Mouse (Mus musculus) fat pad, adult 2 months (tissue): ENCODE results near the gene Liph.
"Not testable (repeated sequence)": the region's sequence is repeated elsewhere in the genome, so short reads cannot be mapped to it uniquely, and the experiment has no call there.

Source experiments
- DNase-seq: peaks from one replicate; pipeline ENCODE4 v3.0.0-alpha.2; 2011; ENCODE audit warnings: low read depth, low spot score; ENCODE audit errors: extremely low read depth

Liph gene

DNA sequence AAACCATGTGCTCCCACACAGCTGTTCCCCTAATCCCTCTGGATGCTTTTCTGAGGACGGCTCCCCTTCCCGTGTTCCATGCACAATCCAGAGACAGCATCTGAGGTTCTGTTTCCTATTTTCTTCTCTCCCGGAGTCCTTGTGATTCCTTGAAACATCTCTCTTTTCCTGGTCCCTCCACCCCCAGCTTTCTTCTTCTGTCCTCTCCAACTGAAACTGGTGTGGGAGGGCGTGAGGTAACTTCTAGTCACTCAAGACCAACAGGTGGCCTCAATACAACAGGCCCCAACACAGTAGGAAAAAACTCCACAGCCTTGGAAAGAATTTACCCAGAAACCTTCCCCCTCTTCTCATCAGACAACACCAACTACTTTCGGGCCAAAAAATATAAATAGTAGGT, 18.1 kb downstream of the Liph start:
- no peak for DNase-seq

DNA sequence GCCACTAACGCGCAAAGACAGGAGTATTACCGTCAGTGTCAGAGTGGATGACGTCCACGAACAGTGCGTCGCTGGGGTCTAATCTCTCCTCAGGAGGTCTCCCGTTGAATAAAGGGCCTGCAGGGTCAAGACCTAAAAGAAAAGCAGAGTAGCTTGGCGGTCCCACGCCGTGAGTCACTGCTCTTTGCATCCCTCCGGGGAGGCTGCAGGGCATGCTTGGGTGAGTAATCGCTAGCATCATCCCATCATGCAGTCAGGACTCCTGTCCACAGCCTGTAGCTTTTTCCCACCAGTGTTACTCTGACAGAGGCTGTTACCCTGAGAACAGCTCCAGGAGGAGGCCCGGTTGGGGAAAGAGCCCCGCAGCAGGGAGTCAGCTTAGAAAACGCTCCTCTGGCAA, 19.3 kb downstream of the Liph start:
- no peak for DNase-seq

DNA sequence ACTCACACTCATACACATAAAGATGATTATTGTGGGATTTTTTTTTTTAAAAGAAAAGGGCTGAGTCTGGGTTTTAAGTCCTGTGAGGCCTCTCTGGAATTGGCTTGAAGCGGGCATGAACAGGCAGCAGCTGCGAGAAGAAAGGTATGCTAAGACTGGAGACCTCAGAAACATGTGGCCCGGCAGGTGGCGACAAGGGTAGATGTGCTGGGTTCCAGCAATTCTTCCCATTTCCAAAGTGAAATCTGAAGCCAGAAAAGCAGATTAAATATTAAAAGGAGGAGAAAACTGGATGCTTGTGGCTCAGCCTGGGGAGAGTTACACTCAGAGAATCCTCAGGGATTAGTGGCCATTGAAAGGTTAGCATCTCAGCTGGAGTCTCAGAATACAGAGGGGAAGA, 24.0 kb downstream of the Liph start:
- no peak for DNase-seq

DNA sequence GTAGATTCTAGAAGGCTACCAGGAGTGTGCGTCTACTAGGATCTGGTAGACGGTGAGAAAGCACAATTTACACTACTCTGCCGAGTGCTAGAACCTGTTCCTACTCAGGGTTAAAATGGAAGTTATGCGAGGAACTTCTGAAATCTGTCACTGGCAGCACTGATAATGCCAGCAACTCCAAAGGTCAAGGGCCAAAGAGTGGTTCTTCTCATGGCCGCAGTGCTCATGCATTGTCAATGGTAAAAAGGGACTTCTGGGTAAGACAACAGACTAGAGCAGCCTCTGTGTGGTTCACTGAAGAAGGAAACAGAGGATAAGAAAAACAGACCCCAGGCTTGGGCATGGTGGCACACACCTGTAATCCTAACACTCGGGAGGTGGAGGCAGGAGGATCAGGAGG, 24.9 kb downstream of the Liph start:
- no peak for DNase-seq

DNA sequence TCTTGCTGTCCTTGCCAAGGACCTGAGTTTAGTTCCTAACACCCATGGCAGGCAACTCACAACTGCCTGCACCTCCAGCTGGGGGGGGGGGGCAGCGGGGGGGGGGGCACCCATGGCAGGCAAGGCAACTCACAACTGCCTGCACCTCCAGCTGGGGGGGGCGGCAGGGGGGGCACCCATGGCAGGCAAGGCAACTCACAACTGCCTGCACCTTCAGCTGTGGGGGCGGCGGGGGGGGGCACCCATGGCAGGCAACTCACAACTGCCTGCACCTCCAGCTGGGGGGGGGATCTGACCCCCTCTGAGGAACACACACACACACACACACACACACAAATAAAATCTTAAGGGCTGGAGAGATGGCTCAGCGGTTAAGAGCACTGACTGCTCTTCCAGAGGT, 25.6 kb downstream of the Liph start:
- no peak for DNase-seq

DNA sequence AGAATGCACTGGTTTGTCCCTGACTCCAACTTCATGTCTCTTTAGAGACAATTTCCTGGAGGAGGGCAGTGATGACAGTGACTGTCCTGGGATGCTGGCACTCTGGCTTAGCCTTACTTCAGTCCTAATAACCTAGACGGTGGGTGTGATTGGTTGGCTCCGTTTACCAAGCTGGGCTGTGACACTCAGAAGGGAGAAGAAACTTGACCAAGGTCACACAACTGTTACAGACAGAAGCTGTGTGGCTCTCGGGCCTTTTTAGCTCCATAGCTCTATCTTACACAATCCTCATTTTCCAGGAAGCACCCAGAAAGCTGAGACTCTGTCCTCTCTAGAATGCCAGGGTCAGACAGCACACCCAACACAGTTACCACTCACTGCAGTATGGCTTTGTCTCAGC, 29.9 kb downstream of the Liph start:
- no peak for DNase-seq

DNA sequence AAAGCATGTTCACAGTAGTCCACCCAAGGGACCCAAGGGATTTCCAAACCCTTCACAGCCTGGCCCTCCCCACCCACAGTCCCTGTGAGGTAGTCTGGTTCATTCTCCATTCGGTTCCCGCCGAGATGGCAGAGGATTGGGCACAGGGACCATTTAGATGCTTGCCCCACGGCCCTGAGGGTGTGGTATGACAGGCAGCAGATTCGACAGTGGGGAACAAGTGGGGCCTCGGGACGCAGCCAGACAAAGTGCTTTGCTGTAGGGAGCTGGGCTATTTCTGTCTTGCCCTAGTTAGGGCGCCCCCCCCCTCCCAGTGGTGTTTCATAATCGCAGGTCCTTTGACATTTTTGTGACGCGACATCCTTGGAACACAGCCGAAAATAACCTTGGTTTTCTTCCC, 39.9 kb downstream of the Liph start:
- DNase-seq, result no peak

DNA sequence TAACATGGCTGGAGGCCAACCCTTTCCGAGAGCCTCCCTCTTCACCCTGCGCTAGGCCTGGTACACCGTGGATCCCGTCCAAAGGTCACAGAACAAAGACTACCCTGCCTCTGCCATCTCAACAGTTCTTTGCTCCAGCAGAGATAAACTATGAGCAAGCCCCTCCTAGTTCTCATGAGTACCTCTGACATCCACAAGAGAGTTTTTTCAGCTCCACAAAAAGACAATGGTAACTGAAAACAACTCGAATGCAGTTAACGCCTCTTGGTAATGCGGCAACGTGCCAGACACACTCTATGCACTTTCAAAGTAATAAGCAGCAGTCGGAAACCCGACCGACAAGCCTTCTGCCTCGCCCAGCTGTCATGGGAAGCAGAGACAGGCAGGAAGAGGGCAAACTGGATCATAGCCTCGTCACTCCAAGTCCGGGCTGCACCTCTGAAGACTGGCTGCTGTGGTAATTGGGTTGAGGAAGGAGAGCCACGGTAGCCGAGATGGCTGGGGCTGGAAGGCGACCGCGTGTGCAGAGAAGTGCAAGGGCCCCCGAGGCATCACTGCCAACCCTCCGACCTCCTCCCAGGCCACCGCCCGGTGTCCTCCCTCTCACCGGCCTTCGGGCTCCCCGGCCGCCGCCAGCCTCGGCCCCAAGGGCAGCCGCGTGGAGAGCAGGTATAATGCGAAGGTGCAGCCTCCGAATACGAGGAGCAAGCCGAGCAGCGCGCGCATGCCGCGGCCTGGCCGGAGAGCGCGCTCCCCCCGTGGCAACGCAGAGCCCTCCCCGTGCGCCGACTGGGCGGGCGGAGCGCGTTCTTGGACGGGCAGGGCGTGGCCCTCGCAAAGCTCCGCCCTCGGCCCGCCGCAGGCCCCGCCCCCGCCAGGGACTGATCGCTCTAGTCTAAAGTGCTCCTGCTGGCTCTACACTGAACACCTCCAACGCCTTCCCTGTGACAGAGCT, 48.4 kb downstream of the Liph start, which contains the start of gene Tmem41a:
TSS of gene Tmem41a (minus strand) at position 792 of the 955 bp plus-strand sequence.
- peak; percentile 11 for DNase-seq

DNA sequence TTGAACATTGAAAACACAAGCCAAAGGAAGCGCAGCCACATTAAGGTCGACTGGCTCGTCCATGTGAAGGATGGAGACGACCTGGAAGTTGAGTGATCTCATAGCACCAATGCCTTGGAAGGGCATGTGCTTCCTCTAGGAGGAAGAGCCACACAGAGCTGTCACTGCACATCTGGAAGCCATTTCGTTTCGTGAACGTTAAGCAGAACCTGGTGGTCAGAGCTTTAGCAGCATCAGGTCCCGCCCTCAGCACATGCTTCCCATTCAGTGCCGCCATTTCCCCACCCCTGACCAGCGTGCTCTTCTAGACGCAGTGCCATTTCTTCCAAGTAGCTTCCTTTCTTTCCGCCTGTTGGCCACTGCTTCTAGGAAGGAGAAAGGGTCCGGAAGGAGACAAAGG, 67.0 kb downstream of the Liph start:
- no peak for DNase-seq

DNA sequence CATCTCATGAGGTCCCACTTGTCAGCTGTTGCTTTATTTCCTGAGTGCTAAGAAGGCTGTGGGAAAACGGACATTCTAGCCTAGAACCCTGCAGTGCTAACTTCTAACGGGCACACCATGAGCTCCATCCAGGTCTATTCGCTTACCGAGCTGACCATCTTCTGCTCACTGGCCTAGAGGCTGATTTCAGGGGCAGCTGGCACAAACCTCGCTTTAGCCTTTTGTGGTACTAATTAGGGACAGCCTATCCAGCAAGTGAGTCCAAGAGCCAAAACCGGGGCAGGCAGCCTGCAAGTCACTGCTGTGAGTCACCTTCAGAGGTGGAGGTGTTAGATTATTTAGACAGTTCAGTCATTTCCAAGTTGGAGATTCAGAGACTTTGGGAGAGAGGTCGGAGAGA, 78.8 kb downstream of the Liph start:
- no peak for DNase-seq

DNA sequence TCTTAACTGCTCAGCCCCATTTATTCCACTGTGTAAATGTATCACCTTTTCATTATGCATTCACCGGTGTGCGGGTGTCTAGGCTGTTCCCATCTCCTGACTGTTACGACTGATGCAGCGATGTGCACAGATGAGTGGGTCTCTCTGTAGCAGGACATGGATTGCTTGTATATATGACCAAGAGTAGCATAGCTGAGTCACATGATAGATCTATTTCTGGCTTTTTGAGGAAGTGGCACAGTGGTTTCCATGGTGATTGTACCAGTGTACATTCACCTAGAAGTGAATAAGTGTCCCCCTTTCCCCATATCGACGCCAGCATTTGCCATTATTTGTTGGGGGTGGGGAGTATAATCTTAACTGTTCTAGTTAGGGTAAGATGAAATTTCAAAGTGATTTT, 82.1 kb downstream of the Liph start:
- no peak for DNase-seq

DNA sequence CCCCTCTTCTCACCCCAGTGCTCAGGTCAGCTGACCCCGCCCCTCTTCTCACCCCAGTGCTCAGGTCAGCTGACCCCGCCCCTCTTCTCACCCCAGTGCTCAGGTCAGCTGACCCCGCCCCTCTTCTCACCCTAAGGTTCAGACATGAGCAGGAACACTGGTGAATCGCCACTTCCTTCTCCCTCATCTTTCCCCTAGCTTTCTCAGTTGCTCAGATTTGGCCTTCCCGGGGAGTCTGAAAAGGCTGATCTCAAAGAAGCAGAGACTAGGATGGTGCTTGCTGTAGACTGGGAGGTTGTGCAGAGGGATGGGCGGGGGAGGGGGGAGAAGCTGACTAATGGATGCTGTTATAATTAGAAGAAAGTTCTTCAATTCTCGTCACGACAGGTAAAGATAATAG, 86.6 kb downstream of the Liph start:
- DNase-seq, result not testable (repeated sequence)

DNA sequence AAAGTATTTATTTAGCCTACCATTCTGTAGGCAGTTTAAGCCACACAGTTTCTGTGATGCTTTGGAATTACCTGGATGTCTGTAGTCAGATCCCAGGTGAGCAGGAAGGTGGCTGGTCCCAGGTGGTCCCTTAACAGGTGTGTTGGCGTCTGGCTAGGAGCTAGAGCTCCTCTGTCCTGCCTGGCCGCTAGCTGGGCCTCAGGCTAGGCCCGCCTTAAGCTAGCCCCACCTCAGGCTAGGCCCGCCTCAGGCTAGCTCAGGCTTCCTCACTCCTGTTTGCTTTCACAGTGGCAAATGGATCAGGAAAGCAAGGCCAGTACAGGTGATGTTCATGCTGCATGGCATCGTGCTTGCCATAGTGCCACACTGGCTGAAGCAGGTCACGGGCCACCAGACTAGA, 88.6 kb downstream of the Liph start:
- no peak for DNase-seq

DNA sequence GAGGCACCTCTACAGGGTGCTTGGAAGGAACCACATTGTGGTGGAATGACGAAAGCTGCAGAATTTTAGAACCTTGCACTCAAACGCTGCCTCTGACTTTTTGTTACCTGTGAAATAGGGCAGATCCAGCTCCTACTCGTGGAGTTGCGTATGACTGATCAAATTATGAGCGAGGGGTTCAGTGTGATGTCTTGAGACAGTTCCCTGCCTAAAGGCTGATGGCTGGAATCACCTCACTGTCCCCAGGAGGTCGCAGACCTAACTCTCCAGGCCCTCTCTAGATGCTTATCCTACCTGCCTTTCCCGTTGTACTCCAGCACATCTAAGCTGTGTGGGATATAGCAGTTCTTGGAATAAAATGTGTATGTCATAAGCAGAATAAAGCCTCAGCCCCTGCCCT, 89.5 kb downstream of the Liph start:
- no peak for DNase-seq

DNA sequence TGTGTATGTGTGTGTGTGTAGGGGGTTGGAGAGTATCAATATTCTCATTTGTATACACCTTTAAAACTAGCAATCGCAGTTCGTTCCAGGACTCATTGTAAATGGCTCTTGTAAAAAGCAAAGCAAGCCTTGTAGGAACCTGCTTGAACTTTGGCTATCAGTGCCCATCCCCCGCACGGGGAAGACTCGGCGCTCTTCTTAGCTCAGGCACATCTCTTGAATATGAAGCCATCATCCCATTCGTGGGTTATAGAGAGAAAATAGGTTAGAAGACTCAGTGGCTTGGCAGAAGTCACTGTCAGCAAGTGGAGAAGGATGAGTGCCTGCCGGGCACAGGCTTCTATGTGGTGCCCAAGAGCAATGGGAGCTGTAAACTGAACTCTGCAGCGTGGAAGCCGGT, 90.8 kb downstream of the Liph start:
- no peak for DNase-seq
